Mouse (Mus musculus) G1E (cell line): ENCODE data around the gene Snx8. TPM values are rescaled to one million over a fixed set of nuclear protein-coding genes. Genes with fewer than 3 reads are reported as not detected.

ENCODE experiments used
- ATAC-seq: 2 replicates; pipeline ENCODE4 v1.8.0; 2016; ENCODE audit warnings: mild to moderate bottlenecking; ENCODE audit not compliant: insufficient number of reproducible peaks, poor library complexity, low FRiP score, severe bottlenecking; ENCODE audit errors: extremely low read depth
- DNase-seq: peaks from one replicate; pipeline ENCODE4 v3.0.0; 2012; ENCODE audit warnings: low spot score
- H3K27me3 ChIP-seq: 2 replicates; pipeline ENCODE4 v1.6.1; 2012; ENCODE audit warnings: mild to moderate bottlenecking, low read length, inconsistent platforms; ENCODE audit not compliant: insufficient read depth
- H3K36me3 ChIP-seq: replicated peaks from 2 replicates; pipeline ENCODE3; 2012; ENCODE audit warnings: mild to moderate bottlenecking, inconsistent platforms
- H3K4me1 ChIP-seq: 2 replicates; pipeline ENCODE4 v1.6.1; 2012; ENCODE audit warnings: low read depth, low read length, inconsistent platforms, mixed read lengths; ENCODE audit not compliant: insufficient read depth
- H3K4me3 ChIP-seq: 2 replicates; pipeline ENCODE4 v1.5.1; 2012; ENCODE audit warnings: low read depth, mild to moderate bottlenecking, inconsistent platforms, low read length, moderate library complexity, mixed read lengths
- H3K9me3 ChIP-seq: replicated peaks from 2 replicates; pipeline ENCODE4 v1.6.1; 2012; ENCODE audit warnings: inconsistent platforms
- CTCF ChIP-seq: IDR thresholded peaks from 2 replicates; pipeline ENCODE4 v1.5.1; 2012; ENCODE audit warnings: low read depth, low read length, inconsistent platforms, mixed read lengths
- GATA1 ChIP-seq: IDR thresholded peaks from 2 replicates; pipeline ENCODE4 v1.6.1; 2012; ENCODE audit warnings: borderline replicate concordance, low read length, inconsistent platforms, mixed read lengths
- GATA2 ChIP-seq: IDR thresholded peaks from 2 replicates; pipeline ENCODE4 v1.6.1; 2012; ENCODE audit warnings: low read depth, low read length, inconsistent platforms, borderline replicate concordance
- POLR2AphosphoS5 ChIP-seq: IDR thresholded peaks from 2 replicates; pipeline ENCODE4 v1.6.1; 2012; ENCODE audit warnings: low read depth, low read length, inconsistent platforms; ENCODE audit not compliant: insufficient replicate concordance
- TAL1 ChIP-seq: conservative IDR thresholded peaks from 2 replicates; pipeline ENCODE4 v1.6.1; 2012; ENCODE audit warnings: low read depth, low read length, inconsistent platforms, mixed read lengths
- polyA plus RNA-seq: library from polyadenylated mRNA; stranded (reverse); fragments of >175 nt; gene quantifications from 2 replicates; pipeline ENCODE4 v1.2.3, GENCODE M21; 2012
- total RNA-seq, 2 experiments: library from RNA; stranded (forward) in 1 of 2; stranded (reverse) in 1 of 2; fragments of 200-1000 nt in 1 of 2; fragments of >200 nt in 1 of 2; fragmentation: Nextera tagmentation in 1 of 2; gene quantifications; 2 replicates each; pipeline ENCODE4 v1.2.3; 2014 to 2017

Snx8 gene
- total and polyA plus RNA-seq, 3 experiments: 17.8 to 21.8 (median 19.9) TPM

DNA sequence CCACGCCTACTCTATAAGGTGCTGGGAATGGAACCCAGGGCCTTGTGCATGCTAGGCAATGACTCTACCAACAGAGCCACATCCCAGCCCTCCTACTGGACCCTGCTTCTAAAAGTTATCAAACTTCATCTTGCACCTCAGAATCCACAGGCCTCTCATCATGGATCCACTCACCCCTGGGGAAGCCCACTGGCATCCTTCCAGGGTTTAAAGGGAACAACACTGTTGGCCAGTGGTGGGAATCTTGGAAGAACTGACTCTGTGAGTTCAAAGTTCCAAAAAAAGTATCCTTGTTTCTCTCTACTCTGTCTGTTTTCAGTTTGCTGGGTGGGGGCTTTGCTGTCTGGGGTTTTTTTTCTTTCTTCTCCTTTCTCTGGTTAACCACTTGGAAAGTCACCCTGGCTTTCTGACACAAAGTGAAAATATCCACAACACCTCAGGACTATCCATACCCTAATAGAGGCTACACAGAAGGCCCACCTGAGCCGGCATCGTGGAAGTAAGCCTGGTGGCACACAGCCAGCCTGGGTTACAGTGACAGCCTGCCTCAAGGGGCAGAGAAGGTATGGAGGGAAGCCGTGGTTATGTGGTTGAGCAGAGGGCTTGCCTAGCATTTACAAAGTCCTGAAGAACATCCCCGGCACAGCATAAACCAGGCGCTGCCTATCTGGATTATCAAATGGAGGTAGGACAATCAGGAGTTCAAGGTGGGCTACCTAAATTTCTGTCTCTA is 10.8 kb downstream of the Snx8 start:
- Histone ChIP-seq H3K9me3 (no peaks in the 10 kb centered on the region), H3K36me3 (peaks cover 36% of the 10 kb centered on the region), H3K27me3 (no peaks in the 10 kb centered on the region), H3K4me1 (peaks cover 28% of the 10 kb centered on the region), H3K4me3 (no peak overlapping the region)
- DNase-seq: no peak
- no peak for ATAC-seq
- TF ChIP-seq CTCF (no peak), TAL1 (no peak), GATA1 (no peak), GATA2 (no peak), POLR2AphosphoS5 (no peak)

DNA sequence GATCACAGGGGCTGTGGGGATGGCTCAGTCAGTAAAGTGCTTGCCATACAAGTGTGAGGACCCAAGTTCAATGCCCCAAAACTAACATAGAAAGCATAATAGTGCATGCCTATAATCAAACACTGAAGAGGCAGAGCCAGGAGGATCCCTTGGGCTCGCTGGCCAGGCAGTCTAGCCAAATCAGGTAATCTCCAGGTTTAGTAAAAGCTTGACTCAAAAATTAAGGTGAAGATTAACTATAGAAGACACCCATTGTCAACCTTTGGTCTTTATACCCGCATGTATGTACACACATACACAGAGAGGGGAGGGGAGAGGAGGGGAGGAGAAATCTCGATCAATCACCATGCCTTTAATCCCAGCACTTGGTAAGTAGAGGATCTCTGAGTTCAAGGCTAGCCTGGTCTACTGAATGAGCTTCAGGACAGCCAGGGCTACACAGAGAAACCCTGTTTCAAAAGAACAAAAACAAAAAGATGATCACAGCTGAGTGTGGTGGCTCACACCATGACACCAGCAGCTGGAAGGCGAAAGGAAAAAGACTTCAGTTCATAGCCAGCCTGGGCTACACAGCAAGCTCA is 13.7 kb downstream of the Snx8 start:
- DNase-seq: no peak
- Histone ChIP-seq H3K9me3 (no peaks in the 10 kb centered on the region), H3K27me3 (no peaks in the 10 kb centered on the region), H3K4me1 (peaks cover 27% of the 10 kb centered on the region), H3K4me3 (no peak overlapping the region), H3K36me3 (peaks cover 32% of the 10 kb centered on the region)
- ATAC-seq: no peak
- TF ChIP-seq GATA1: no peak
- no peak for TF ChIP-seq GATA2
- TF ChIP-seq POLR2AphosphoS5: no peak
- TF ChIP-seq TAL1: no peak
- no peak for TF ChIP-seq CTCF

DNA sequence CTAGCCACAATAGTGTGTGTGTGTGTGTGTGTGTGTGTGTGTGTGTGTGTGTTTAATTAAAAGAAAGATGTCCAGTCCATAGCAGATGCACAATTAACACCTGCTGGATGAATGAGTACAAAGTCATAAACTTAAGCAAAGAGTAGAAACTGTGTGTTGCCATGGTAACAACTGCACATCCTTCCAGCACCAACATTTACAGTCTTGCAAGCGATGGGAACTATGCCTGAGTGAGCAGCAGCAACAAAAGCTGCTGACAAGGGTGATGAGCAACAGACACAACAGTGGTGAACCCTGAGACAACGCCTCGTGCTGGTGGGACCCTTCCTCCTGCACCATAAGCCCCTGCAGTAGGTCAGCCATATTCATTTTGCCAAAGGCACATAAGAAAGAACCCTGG is 14.8 kb downstream of the Snx8 start:
- Histone ChIP-seq H3K27me3 (no peaks in the 10 kb centered on the region), H3K4me1 (peaks cover 21% of the 10 kb centered on the region), H3K4me3 (no peak overlapping the region), H3K36me3 (peaks cover 27% of the 10 kb centered on the region), H3K9me3 (no peaks in the 10 kb centered on the region)
- ATAC-seq (peak; percentile 15; the same call in 1 of the 2 replicates), DNase-seq (no peak)
- TF ChIP-seq TAL1 (no peak), GATA2 (no peak), GATA1 (no peak), POLR2AphosphoS5 (no peak), CTCF (no peak)

DNA sequence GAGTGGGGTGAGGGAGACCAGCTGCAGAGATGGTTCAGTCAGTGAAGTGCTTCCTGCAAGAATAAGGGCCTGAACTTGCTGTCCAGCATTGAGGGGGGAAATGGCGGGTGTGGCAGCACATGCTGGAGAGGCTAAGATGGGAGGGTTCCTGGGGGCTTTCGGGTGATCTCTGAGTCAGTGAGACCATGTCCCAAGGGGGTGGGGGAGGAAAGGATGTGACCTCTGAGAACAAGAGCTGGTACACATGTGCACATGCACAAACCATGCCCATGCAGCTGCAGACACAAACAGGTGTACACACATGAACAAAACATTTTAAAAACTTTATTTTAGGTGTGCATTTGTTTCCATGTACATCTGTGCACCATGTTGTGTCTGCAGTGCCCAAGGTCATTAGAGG is 15.4 kb downstream of the Snx8 start:
- H3K4me3 ChIP-seq: no peak overlapping the region
- H3K27me3 ChIP-seq: no peaks in the 10 kb centered on the region
- ATAC-seq (no peak), DNase-seq (no peak)
- H3K36me3 ChIP-seq: peaks cover 27% of the 10 kb centered on the region
- H3K4me1 ChIP-seq: peaks cover 21% of the 10 kb centered on the region
- H3K9me3 ChIP-seq: no peaks in the 10 kb centered on the region
- TF ChIP-seq GATA1: no peak
- no peak for TF ChIP-seq GATA2
- TF ChIP-seq TAL1: no peak
- no peak for TF ChIP-seq CTCF
- no peak for TF ChIP-seq POLR2AphosphoS5

DNA sequence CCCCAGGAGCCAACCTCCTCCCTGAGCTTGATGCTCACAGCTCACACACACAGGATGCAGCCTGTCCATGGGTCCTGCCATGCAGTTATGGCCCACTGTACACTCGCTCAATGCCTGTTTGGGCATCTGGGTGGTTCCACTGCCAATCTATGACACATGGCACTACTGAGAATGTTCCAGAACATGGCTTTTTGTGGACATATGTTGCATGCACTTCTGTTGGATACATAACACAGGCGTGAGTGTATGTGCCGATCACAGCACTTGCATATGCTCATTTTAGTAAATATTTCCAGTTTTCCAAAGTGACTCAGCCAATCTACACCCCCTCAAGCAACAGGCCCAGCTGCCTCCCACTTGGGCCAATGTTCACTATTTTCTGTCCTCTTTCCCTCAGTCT is 17.4 kb downstream of the Snx8 start:
- Histone ChIP-seq H3K4me1 (peaks cover 14% of the 10 kb centered on the region), H3K27me3 (no peaks in the 10 kb centered on the region), H3K4me3 (no peak overlapping the region), H3K36me3 (peaks cover 33% of the 10 kb centered on the region), H3K9me3 (no peaks in the 10 kb centered on the region)
- ATAC-seq: no peak
- TF ChIP-seq CTCF: no peak
- TF ChIP-seq TAL1: no peak
- no peak for TF ChIP-seq GATA2
- TF ChIP-seq POLR2AphosphoS5: no peak
- TF ChIP-seq GATA1: no peak
- no peak for DNase-seq

DNA sequence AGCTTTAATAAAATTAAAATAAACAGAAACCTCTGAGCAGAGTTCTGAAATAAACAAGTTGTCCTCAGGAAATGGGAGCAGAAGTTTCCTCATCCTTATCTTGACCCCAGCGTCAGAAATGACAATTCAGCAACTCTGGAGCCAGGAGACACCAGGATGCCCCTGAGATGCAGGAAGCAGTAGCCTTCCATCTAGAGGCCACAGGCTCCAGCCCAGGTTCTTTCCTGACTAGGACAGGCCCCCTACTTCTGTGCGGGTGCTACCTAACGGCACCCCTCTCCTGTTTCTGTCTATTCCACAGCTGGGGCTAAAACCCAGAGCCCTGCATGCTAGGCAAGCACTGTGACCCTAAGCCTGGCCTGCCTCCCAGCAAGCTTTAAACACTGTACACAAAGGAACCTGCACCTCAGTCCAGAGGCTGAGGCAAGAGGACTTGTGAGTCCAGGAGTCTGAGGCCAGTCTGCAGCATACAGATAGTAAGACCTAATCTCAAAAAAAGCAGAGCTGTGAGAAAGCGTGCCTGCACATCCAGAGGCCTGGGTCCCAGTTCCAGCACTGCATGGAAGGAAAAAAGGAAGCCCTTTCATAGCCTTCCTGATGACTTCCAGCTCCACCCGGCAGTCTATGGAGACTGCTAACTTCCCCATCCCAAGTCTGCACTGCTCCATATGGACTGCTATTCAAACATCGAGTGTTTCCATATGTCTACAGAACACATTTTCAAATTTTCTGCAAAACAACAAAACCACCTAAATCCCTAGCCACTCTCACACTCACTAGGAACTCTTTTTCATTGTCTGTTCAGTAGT is 18.4 kb downstream of the Snx8 start:
- H3K36me3 ChIP-seq: peaks cover 38% of the 10 kb centered on the region
- DNase-seq (no peak), ATAC-seq (no peak; the same call in 1 of the 2 replicates)

More for the DNA sequence above, 18.4 kb downstream of the Snx8 start:
- Histone ChIP-seq H3K27me3 (no peaks in the 10 kb centered on the region), H3K4me3 (no peak overlapping the region), H3K9me3 (no peaks in the 10 kb centered on the region), H3K4me1 (peaks cover 14% of the 10 kb centered on the region)
- TF ChIP-seq CTCF (no peak), TAL1 (no peak), GATA1 (no peak), GATA2 (no peak), POLR2AphosphoS5 (no peak)
